Mouse (Mus musculus) stomach, embryonic 15.5 days (tissue): ENCODE measurements around the gene Slco1a5. TPM values are rescaled to one million over a fixed set of nuclear protein-coding genes. Genes with fewer than 3 reads are reported as not detected.

ENCODE experiments used
- ATAC-seq: fragments of 200-750 bp; cut with Nextera tagmentation; 2 replicates; pipeline ENCODE4 v1.8.0; 2017; ENCODE audit warnings: low read depth, moderate number of reproducible peaks, moderate TSS enrichment; ENCODE audit not compliant: insufficient read depth, low FRiP score
- H3K27ac ChIP-seq: fragments of 300-500 bp; sonication (generic); 2 replicates; pipeline ENCODE4 v1.5.1; 2015; ENCODE audit warnings: mild to moderate bottlenecking, inconsistent platforms
- H3K27me3 ChIP-seq: fragments of 300-500 bp; sonication (generic); replicated peaks from 2 replicates; pipeline ENCODE4 v1.6.1; 2015; ENCODE audit warnings: inconsistent platforms
- H3K36me3 ChIP-seq: fragments of 300-500 bp; sonication (generic); 2 replicates; pipeline ENCODE4 v1.6.1; 2015; ENCODE audit warnings: inconsistent platforms
- H3K4me1 ChIP-seq: fragments of 300-500 bp; sonication (generic); 2 replicates; pipeline ENCODE4 v1.6.1; 2015; ENCODE audit warnings: inconsistent platforms
- H3K4me2 ChIP-seq: fragments of 300-500 bp; sonication (generic); 2 replicates; pipeline ENCODE4 v1.6.1; 2015; ENCODE audit warnings: mild to moderate bottlenecking, inconsistent platforms
- H3K4me3 ChIP-seq: fragments of 300-500 bp; sonication (generic); replicated peaks from 2 replicates; pipeline ENCODE4 v1.5.1; 2015; ENCODE audit warnings: inconsistent platforms
- H3K9ac ChIP-seq: fragments of 300-500 bp; sonication (generic); 2 replicates; pipeline ENCODE4 v1.6.1; 2015; ENCODE audit warnings: inconsistent platforms
- H3K9me3 ChIP-seq: fragments of 300-500 bp; sonication (generic); 2 replicates; pipeline ENCODE4 v1.6.1; 2016; ENCODE audit warnings: inconsistent platforms
- WGBS: fragments of 180-500 bp; shearing (Covaris S2); methylation state at CpG from one replicate; pipeline ENCODE4 v1.1.7; 2015; 5-methylcytosine and 5-hydroxymethylcytosine counted together
- polyA plus RNA-seq: library from polyadenylated mRNA; unstranded; fragments of >200 nt; fragmentation: Nextera tagmentation; extraction: Ambion mirVana; gene quantifications from 2 replicates; pipeline ENCODE4 v1.2.1, GENCODE M21; 2015

Gene Slco1a5
- polyA plus RNA-seq, 1 experiment from 2014 or later, result not detected

- peak within 1 kb of the TSS; percentile 55 for H3K4me2 ChIP-seq
- ATAC-seq, result peak; percentile 93
- H3K36me3 ChIP-seq, result no peaks in the 10 kb centered on the region
- H3K27ac ChIP-seq, result peak within 1 kb of the TSS; percentile 87
- H3K9ac ChIP-seq, result peak within 1 kb of the TSS; percentile 19; the same call in 1 of the 2 replicates
- peaks cover 5% of the 10 kb centered on the region for H3K4me1 ChIP-seq
- WGBS, result under 1% methylated on average over 48 of the region's 48 CpGs
- H3K4me3 ChIP-seq, result peak within 1 kb of the TSS; percentile 67
- no peaks in the 10 kb centered on the region for H3K27me3 ChIP-seq
- H3K9me3 ChIP-seq, result no peaks in the 10 kb centered on the region
Observed at GRCm38 (mm10) chr6:142345440-142346038, 22.8 kb upstream of the Slco1a5 start, which contains the start of gene Pyroxd1. Gene Pyroxd1 (plus strand): TSS chr6:142345654.

GRCm38 (mm10) chr6:142343561-142343960 lies 20.8 kb upstream of the Slco1a5 start:
- ATAC-seq, result no peak

GRCm38 (mm10) chr6:142339576-142339975 lies 16.8 kb upstream of the Slco1a5 start:
- ATAC-seq, result no peak
- H3K4me2 ChIP-seq, result no peak overlapping the region
- no peaks in the 10 kb centered on the region for H3K36me3 ChIP-seq
- 25% methylated on average over 2 of the region's 2 CpGs for WGBS
- no peak overlapping the region for H3K4me3 ChIP-seq
- no peaks in the 10 kb centered on the region for H3K9me3 ChIP-seq
- no peaks in the 10 kb centered on the region for H3K4me1 ChIP-seq
- H3K27me3 ChIP-seq, result no peaks in the 10 kb centered on the region
- H3K27ac ChIP-seq, result no peak overlapping the region
- no peak overlapping the region for H3K9ac ChIP-seq

More at GRCm38 (mm10) chr6:142343561-142343960, 20.8 kb upstream of the Slco1a5 start:
- no peaks in the 10 kb centered on the region for H3K36me3 ChIP-seq
- peaks cover 5% of the 10 kb centered on the region for H3K4me1 ChIP-seq
- no peaks in the 10 kb centered on the region for H3K27me3 ChIP-seq
- 70% methylated on average over 2 of the region's 2 CpGs for WGBS
- H3K27ac ChIP-seq, result no peak overlapping the region
- H3K4me3 ChIP-seq, result no peak overlapping the region
- no peaks in the 10 kb centered on the region for H3K9me3 ChIP-seq
- H3K4me2 ChIP-seq, result no peak overlapping the region
- no peak overlapping the region for H3K9ac ChIP-seq

GRCm38 (mm10) chr6:142338961-142339360 lies 16.2 kb upstream of the Slco1a5 start:
- no peak overlapping the region for H3K4me3 ChIP-seq
- H3K4me1 ChIP-seq, result no peaks in the 10 kb centered on the region
- H3K36me3 ChIP-seq, result no peaks in the 10 kb centered on the region
- no peak for ATAC-seq
- H3K9me3 ChIP-seq, result no peaks in the 10 kb centered on the region
- H3K4me2 ChIP-seq, result no peak overlapping the region
- no peaks in the 10 kb centered on the region for H3K27me3 ChIP-seq
- no peak overlapping the region for H3K27ac ChIP-seq
- WGBS, result 65% methylated on average over 2 of the region's 2 CpGs
- H3K9ac ChIP-seq, result no peak overlapping the region

- ATAC-seq, result no peak
- Histone ChIP-seq H3K4me1 (no peaks in the 10 kb centered on the region), H3K36me3 (no peaks in the 10 kb centered on the region), H3K27ac (no peak overlapping the region), H3K4me3 (no peak overlapping the region), H3K9ac (no peak overlapping the region), H3K27me3 (no peaks in the 10 kb centered on the region), H3K4me2 (no peak overlapping the region), H3K9me3 (no peaks in the 10 kb centered on the region)
- 64% methylated on average over 1 of the region's 1 CpGs for WGBS
Observed at GRCm38 (mm10) chr6:142329201-142329600, 6.4 kb upstream of the Slco1a5 start.

- no peak overlapping the region for H3K4me2 ChIP-seq
- H3K27me3 ChIP-seq, result no peaks in the 10 kb centered on the region
- no peak overlapping the region for H3K4me3 ChIP-seq
- 69% methylated on average over 3 of the region's 3 CpGs for WGBS
- no peak for ATAC-seq
- H3K36me3 ChIP-seq, result no peaks in the 10 kb centered on the region
- H3K9ac ChIP-seq, result no peak overlapping the region
- H3K9me3 ChIP-seq, result no peaks in the 10 kb centered on the region
- no peaks in the 10 kb centered on the region for H3K4me1 ChIP-seq
- H3K27ac ChIP-seq, result no peak overlapping the region
Observed at GRCm38 (mm10) chr6:142326598-142326997, 3.8 kb upstream of the Slco1a5 start.

GRCm38 (mm10) chr6:142317106-142317505 lies 5.7 kb downstream of the Slco1a5 start:
- H3K4me3 ChIP-seq, result no peak overlapping the region
- ATAC-seq, result no peak
- no peak overlapping the region for H3K27ac ChIP-seq
- no peak overlapping the region for H3K9ac ChIP-seq
- no peaks in the 10 kb centered on the region for H3K9me3 ChIP-seq
- H3K27me3 ChIP-seq, result no peaks in the 10 kb centered on the region
- H3K4me1 ChIP-seq, result no peaks in the 10 kb centered on the region
- no peaks in the 10 kb centered on the region for H3K36me3 ChIP-seq
- H3K4me2 ChIP-seq, result no peak overlapping the region

- ATAC-seq, result no peak
- no peaks in the 10 kb centered on the region for H3K27me3 ChIP-seq
- 77% methylated on average over 5 of the region's 5 CpGs for WGBS
- H3K4me3 ChIP-seq, result no peak overlapping the region
- H3K9ac ChIP-seq, result no peak overlapping the region
- no peaks in the 10 kb centered on the region for H3K4me1 ChIP-seq
- no peaks in the 10 kb centered on the region for H3K9me3 ChIP-seq
- no peaks in the 10 kb centered on the region for H3K36me3 ChIP-seq
- no peak overlapping the region for H3K4me2 ChIP-seq
- H3K27ac ChIP-seq, result no peak overlapping the region
Observed at GRCm38 (mm10) chr6:142314285-142314684, 8.5 kb downstream of the Slco1a5 start.

GRCm38 (mm10) chr6:142305076-142305475 lies 17.7 kb downstream of the Slco1a5 start:
- H3K9ac ChIP-seq, result no peak overlapping the region
- ATAC-seq, result no peak
- H3K9me3 ChIP-seq, result no peaks in the 10 kb centered on the region
- no peaks in the 10 kb centered on the region for H3K27me3 ChIP-seq
- H3K27ac ChIP-seq, result no peak overlapping the region
- H3K4me2 ChIP-seq, result no peak overlapping the region
- no peaks in the 10 kb centered on the region for H3K36me3 ChIP-seq
- H3K4me1 ChIP-seq, result no peaks in the 10 kb centered on the region
- no peak overlapping the region for H3K4me3 ChIP-seq

- no peak within 1 kb of the TSS for H3K4me2 ChIP-seq
- no peak within 1 kb of the TSS for H3K9ac ChIP-seq
- H3K27ac ChIP-seq, result no peak within 1 kb of the TSS
- no peak within 1 kb of the TSS for H3K4me3 ChIP-seq
- no peak for ATAC-seq
- no peaks in the 10 kb centered on the region for H3K36me3 ChIP-seq
- WGBS, result 45% methylated on average over 4 of the region's 4 CpGs
- H3K27me3 ChIP-seq, result no peaks in the 10 kb centered on the region
- no peaks in the 10 kb centered on the region for H3K9me3 ChIP-seq
- no peaks in the 10 kb centered on the region for H3K4me1 ChIP-seq
Observed at GRCm38 (mm10) chr6:142298098-142298497, 24.7 kb downstream of the Slco1a5 start, which contains the start of gene Iapp. Gene Iapp (plus strand): TSS chr6:142298423.

- ATAC-seq, result peak; percentile 50; the same call in 1 of the 2 replicates
- no peak overlapping the region for H3K4me2 ChIP-seq
- no peaks in the 10 kb centered on the region for H3K36me3 ChIP-seq
- WGBS, result 56% methylated on average over 12 of the region's 12 CpGs
- H3K27ac ChIP-seq, result no peak overlapping the region
- H3K4me1 ChIP-seq, result no peaks in the 10 kb centered on the region
- H3K9ac ChIP-seq, result no peak overlapping the region
- H3K27me3 ChIP-seq, result no peaks in the 10 kb centered on the region
- H3K4me3 ChIP-seq, result no peak overlapping the region
- H3K9me3 ChIP-seq, result no peaks in the 10 kb centered on the region
Observed at GRCm38 (mm10) chr6:142289413-142290118, 33.2 kb downstream of the Slco1a5 start.

- no peak overlapping the region for H3K4me3 ChIP-seq
- ATAC-seq, result no peak
- H3K9ac ChIP-seq, result no peak overlapping the region
- H3K27ac ChIP-seq, result no peak overlapping the region
- WGBS, result 10% methylated on average over 4 of the region's 4 CpGs
- no peaks in the 10 kb centered on the region for H3K9me3 ChIP-seq
- H3K4me1 ChIP-seq, result no peaks in the 10 kb centered on the region
- H3K27me3 ChIP-seq, result no peaks in the 10 kb centered on the region
- no peaks in the 10 kb centered on the region for H3K36me3 ChIP-seq
- no peak overlapping the region for H3K4me2 ChIP-seq
Observed at GRCm38 (mm10) chr6:142275721-142276442, 46.9 kb downstream of the Slco1a5 start.
